Mouse (Mus musculus): ENCODE data around the gene Tmem87b. TPM values are rescaled to one million over a fixed set of nuclear protein-coding genes. Genes with fewer than 3 reads are reported as not detected.

The Tmem87b gene
- polyA plus RNA-seq, 1 experiment from 2014 or later, result 25.3 TPM

GRCm38 (mm10) chr2:128786341-128786740 lies 31.6 kb upstream of the Tmem87b start:
- H3K27ac ChIP-seq (ENCODE audit: low read length), result no peak overlapping the region
- H3K9ac ChIP-seq (ENCODE audit: low read length), result no peak overlapping the region
- H3K4me3 ChIP-seq (ENCODE audit: low read length), result no peak overlapping the region
- H3K9me3 ChIP-seq (replicated peaks; ENCODE audit: control insufficient read depth, low read length), result no peaks in the 10 kb centered on the region
- no peaks in the 10 kb centered on the region for H3K36me3 ChIP-seq (ENCODE audit: control insufficient read depth, insufficient read depth)
- no peaks in the 10 kb centered on the region for H3K27me3 ChIP-seq (ENCODE audit: control insufficient read depth, insufficient read depth, low read length)
- H3K4me2 ChIP-seq (ENCODE audit: low read depth, low read length), result no peak overlapping the region
- no peak for ATAC-seq (replicated peaks; ENCODE audit: extremely low read depth, insufficient read depth, low FRiP score)
- WGBS, result 64% methylated on average over 5 of the region's 5 CpGs
- peaks cover 13% of the 10 kb centered on the region for H3K4me1 ChIP-seq (ENCODE audit: control insufficient read depth, insufficient read depth, low read length)

GRCm38 (mm10) chr2:128786795-128787194 lies 31.1 kb upstream of the Tmem87b start:
- no peak for ATAC-seq (replicated peaks; ENCODE audit: extremely low read depth, insufficient read depth, low FRiP score)
- H3K9me3 ChIP-seq (replicated peaks; ENCODE audit: control insufficient read depth, low read length), result no peaks in the 10 kb centered on the region
- H3K27me3 ChIP-seq (ENCODE audit: control insufficient read depth, insufficient read depth, low read length), result no peaks in the 10 kb centered on the region
- H3K27ac ChIP-seq (ENCODE audit: low read length), result no peak overlapping the region
- WGBS, result 63% methylated on average over 1 of the region's 1 CpGs
- no peaks in the 10 kb centered on the region for H3K36me3 ChIP-seq (ENCODE audit: control insufficient read depth, insufficient read depth)
- H3K9ac ChIP-seq (ENCODE audit: low read length), result no peak overlapping the region
- no peak overlapping the region for H3K4me2 ChIP-seq (ENCODE audit: low read depth, low read length)
- H3K4me3 ChIP-seq (ENCODE audit: low read length), result no peak overlapping the region
- peaks cover 13% of the 10 kb centered on the region for H3K4me1 ChIP-seq (ENCODE audit: control insufficient read depth, insufficient read depth, low read length)

GRCm38 (mm10) chr2:128787805-128788204 lies 30.1 kb upstream of the Tmem87b start:
- 84% methylated on average over 3 of the region's 3 CpGs for WGBS
- H3K36me3 ChIP-seq (ENCODE audit: control insufficient read depth, insufficient read depth), result no peaks in the 10 kb centered on the region

GRCm38 (mm10) chr2:128790875-128791614 lies 26.9 kb upstream of the Tmem87b start:
- H3K4me2 ChIP-seq (ENCODE audit: low read depth, low read length), result 0 out of 2 replicates have a peak overlapping the region, but pooled peaks have one; percentile 15
- H3K4me3 ChIP-seq (ENCODE audit: low read length), result no peak overlapping the region
- no peak overlapping the region for H3K9ac ChIP-seq (ENCODE audit: low read length)
- peaks cover 8% of the 10 kb centered on the region; the same call in 1 of the 2 replicates for H3K36me3 ChIP-seq (ENCODE audit: control insufficient read depth, insufficient read depth)
- H3K4me1 ChIP-seq (ENCODE audit: control insufficient read depth, insufficient read depth, low read length), result peaks cover 13% of the 10 kb centered on the region
- peak overlapping the region; percentile 33 for H3K27ac ChIP-seq (ENCODE audit: low read length)
- peak; percentile 60 for ATAC-seq (replicated peaks; ENCODE audit: extremely low read depth, insufficient read depth, low FRiP score)
- no peaks in the 10 kb centered on the region for H3K27me3 ChIP-seq (ENCODE audit: control insufficient read depth, insufficient read depth, low read length)
- H3K9me3 ChIP-seq (replicated peaks; ENCODE audit: control insufficient read depth, low read length), result no peaks in the 10 kb centered on the region
- WGBS, result 60% methylated on average over 11 of the region's 11 CpGs

More at GRCm38 (mm10) chr2:128787805-128788204, 30.1 kb upstream of the Tmem87b start:
- Histone ChIP-seq H3K4me1 (ENCODE audit: control insufficient read depth, insufficient read depth, low read length) (peaks cover 13% of the 10 kb centered on the region), H3K4me3 (ENCODE audit: low read length) (no peak overlapping the region), H3K9me3 (replicated peaks; ENCODE audit: control insufficient read depth, low read length) (no peaks in the 10 kb centered on the region), H3K9ac (ENCODE audit: low read length) (no peak overlapping the region), H3K27ac (ENCODE audit: low read length) (no peak overlapping the region), H3K27me3 (ENCODE audit: control insufficient read depth, insufficient read depth, low read length) (no peaks in the 10 kb centered on the region), H3K4me2 (ENCODE audit: low read depth, low read length) (no peak overlapping the region)
- ATAC-seq (replicated peaks; ENCODE audit: extremely low read depth, insufficient read depth, low FRiP score), result no peak

- Histone ChIP-seq H3K36me3 (ENCODE audit: control insufficient read depth, insufficient read depth) (peaks cover 8% of the 10 kb centered on the region; the same call in 1 of the 2 replicates), H3K4me1 (ENCODE audit: control insufficient read depth, insufficient read depth, low read length) (peaks cover 13% of the 10 kb centered on the region), H3K9ac (ENCODE audit: low read length) (no peak overlapping the region), H3K4me2 (ENCODE audit: low read depth, low read length) (no peak overlapping the region), H3K4me3 (ENCODE audit: low read length) (no peak overlapping the region), H3K27ac (ENCODE audit: low read length) (no peak overlapping the region), H3K27me3 (ENCODE audit: control insufficient read depth, insufficient read depth, low read length) (no peaks in the 10 kb centered on the region), H3K9me3 (replicated peaks; ENCODE audit: control insufficient read depth, low read length) (no peaks in the 10 kb centered on the region)
- 87% methylated on average over 6 of the region's 6 CpGs for WGBS
- no peak for ATAC-seq (replicated peaks; ENCODE audit: extremely low read depth, insufficient read depth, low FRiP score)
These were observed 24.0 kb upstream of the Tmem87b start for GRCm38 (mm10) chr2:128793958-128794357.

- 64% methylated on average over 6 of the region's 6 CpGs for WGBS
- H3K9ac ChIP-seq (ENCODE audit: low read length), result no peak overlapping the region
- no peak overlapping the region for H3K4me2 ChIP-seq (ENCODE audit: low read depth, low read length)
- H3K4me1 ChIP-seq (ENCODE audit: control insufficient read depth, insufficient read depth, low read length), result no peaks in the 10 kb centered on the region
- no peaks in the 10 kb centered on the region for H3K9me3 ChIP-seq (replicated peaks; ENCODE audit: control insufficient read depth, low read length)
- no peaks in the 10 kb centered on the region for H3K27me3 ChIP-seq (ENCODE audit: control insufficient read depth, insufficient read depth, low read length)
- no peak overlapping the region for H3K4me3 ChIP-seq (ENCODE audit: low read length)
- no peak overlapping the region for H3K27ac ChIP-seq (ENCODE audit: low read length)
- no peak for ATAC-seq (replicated peaks; ENCODE audit: extremely low read depth, insufficient read depth, low FRiP score)
- H3K36me3 ChIP-seq (ENCODE audit: control insufficient read depth, insufficient read depth), result peaks cover 22% of the 10 kb centered on the region
These were observed 21.5 kb upstream of the Tmem87b start for GRCm38 (mm10) chr2:128796463-128796862.

GRCm38 (mm10) chr2:128803441-128803840 lies 14.5 kb upstream of the Tmem87b start:
- Histone ChIP-seq H3K4me3 (ENCODE audit: low read length) (no peak overlapping the region), H3K4me2 (ENCODE audit: low read depth, low read length) (no peak overlapping the region), H3K4me1 (ENCODE audit: control insufficient read depth, insufficient read depth, low read length) (no peaks in the 10 kb centered on the region), H3K9me3 (replicated peaks; ENCODE audit: control insufficient read depth, low read length) (no peaks in the 10 kb centered on the region), H3K36me3 (ENCODE audit: control insufficient read depth, insufficient read depth) (peaks cover 18% of the 10 kb centered on the region), H3K27me3 (ENCODE audit: control insufficient read depth, insufficient read depth, low read length) (no peaks in the 10 kb centered on the region), H3K9ac (ENCODE audit: low read length) (no peak overlapping the region), H3K27ac (ENCODE audit: low read length) (no peak overlapping the region)
- ATAC-seq (replicated peaks; ENCODE audit: extremely low read depth, insufficient read depth, low FRiP score), result no peak
- 84% methylated on average over 4 of the region's 4 CpGs for WGBS

GRCm38 (mm10) chr2:128805341-128805740 lies 12.6 kb upstream of the Tmem87b start:
- H3K4me1 ChIP-seq (ENCODE audit: control insufficient read depth, insufficient read depth, low read length), result no peaks in the 10 kb centered on the region
- no peaks in the 10 kb centered on the region for H3K9me3 ChIP-seq (replicated peaks; ENCODE audit: control insufficient read depth, low read length)
- peaks cover 14% of the 10 kb centered on the region for H3K36me3 ChIP-seq (ENCODE audit: control insufficient read depth, insufficient read depth)
- no peak overlapping the region for H3K9ac ChIP-seq (ENCODE audit: low read length)
- H3K4me3 ChIP-seq (ENCODE audit: low read length), result no peak overlapping the region
- no peak overlapping the region for H3K27ac ChIP-seq (ENCODE audit: low read length)
- H3K4me2 ChIP-seq (ENCODE audit: low read depth, low read length), result no peak overlapping the region
- WGBS, result 61% methylated on average over 4 of the region's 4 CpGs
- no peaks in the 10 kb centered on the region for H3K27me3 ChIP-seq (ENCODE audit: control insufficient read depth, insufficient read depth, low read length)
- no peak for ATAC-seq (replicated peaks; ENCODE audit: extremely low read depth, insufficient read depth, low FRiP score)

GRCm38 (mm10) chr2:128806561-128806960 lies 11.4 kb upstream of the Tmem87b start:
- H3K4me1 ChIP-seq (ENCODE audit: control insufficient read depth, insufficient read depth, low read length), result no peaks in the 10 kb centered on the region
- no peak for ATAC-seq (replicated peaks; ENCODE audit: extremely low read depth, insufficient read depth, low FRiP score)
- H3K27me3 ChIP-seq (ENCODE audit: control insufficient read depth, insufficient read depth, low read length), result no peaks in the 10 kb centered on the region
- WGBS, result 47% methylated on average over 8 of the region's 8 CpGs
- H3K4me3 ChIP-seq (ENCODE audit: low read length), result no peak overlapping the region
- no peak overlapping the region for H3K4me2 ChIP-seq (ENCODE audit: low read depth, low read length)
- H3K36me3 ChIP-seq (ENCODE audit: control insufficient read depth, insufficient read depth), result peaks cover 3% of the 10 kb centered on the region; the same call in 1 of the 2 replicates
- H3K27ac ChIP-seq (ENCODE audit: low read length), result no peak overlapping the region
- H3K9me3 ChIP-seq (replicated peaks; ENCODE audit: control insufficient read depth, low read length), result no peaks in the 10 kb centered on the region
- no peak overlapping the region for H3K9ac ChIP-seq (ENCODE audit: low read length)
